Mouse (Mus musculus): ENCODE measurements around the gene Cd180. TPM values are rescaled to one million over a fixed set of nuclear protein-coding genes. Genes with fewer than 3 reads are reported as not detected.

Cd180 gene
- polyA plus RNA-seq, 1 experiment from 2014 or later, result 0.53 TPM

- H3K9me3 ChIP-seq, result no peaks in the 10 kb centered on the region
- 89% methylated on average over 6 of the region's 6 CpGs for WGBS
These were observed 3.9 kb upstream of the Cd180 start for GRCm38 (mm10) chr13:102689201-102690090.

GRCm38 (mm10) chr13:102690184-102690583 is 3.2 kb upstream of the Cd180 start:
- Histone ChIP-seq H3K36me3 (no peaks in the 10 kb centered on the region), H3K27ac (no peak overlapping the region), H3K9ac (no peak overlapping the region), H3K4me3 (no peak overlapping the region), H3K4me1 (no peaks in the 10 kb centered on the region), H3K9me3 (no peaks in the 10 kb centered on the region), H3K27me3 (replicated peaks) (no peaks in the 10 kb centered on the region), H3K4me2 (replicated peaks) (no peak overlapping the region)
- 93% methylated on average over 5 of the region's 5 CpGs for WGBS
- ATAC-seq (ENCODE audit: low FRiP score, low read depth), result no peak

More at GRCm38 (mm10) chr13:102689201-102690090, 3.9 kb upstream of the Cd180 start:
- Histone ChIP-seq H3K27ac (no peak overlapping the region), H3K4me3 (no peak overlapping the region), H3K4me2 (replicated peaks) (no peak overlapping the region), H3K4me1 (no peaks in the 10 kb centered on the region), H3K9ac (no peak overlapping the region), H3K27me3 (replicated peaks) (no peaks in the 10 kb centered on the region), H3K36me3 (no peaks in the 10 kb centered on the region)
- ATAC-seq (ENCODE audit: low FRiP score, low read depth), result no peak

GRCm38 (mm10) chr13:102691408-102692150 is 1.8 kb upstream of the Cd180 start:
- no peak overlapping the region for H3K9ac ChIP-seq
- H3K4me1 ChIP-seq, result no peaks in the 10 kb centered on the region
- no peak overlapping the region for H3K4me2 ChIP-seq (replicated peaks)
- no peak overlapping the region for H3K4me3 ChIP-seq
- no peak overlapping the region for H3K27ac ChIP-seq
- H3K9me3 ChIP-seq, result no peaks in the 10 kb centered on the region
- no peaks in the 10 kb centered on the region for H3K27me3 ChIP-seq (replicated peaks)
- 58% methylated on average over 11 of the region's 11 CpGs for WGBS
- ATAC-seq (ENCODE audit: low FRiP score, low read depth), result no peak
- no peaks in the 10 kb centered on the region for H3K36me3 ChIP-seq

GRCm38 (mm10) chr13:102694154-102694553 is 796 bp downstream of the Cd180 start:
- WGBS, result 91% methylated on average over 7 of the region's 7 CpGs
- ATAC-seq (ENCODE audit: low FRiP score, low read depth), result no peak
- peaks cover 9% of the 10 kb centered on the region for H3K4me1 ChIP-seq
- no peak overlapping the region for H3K27ac ChIP-seq
- no peak overlapping the region for H3K4me2 ChIP-seq (replicated peaks)
- H3K27me3 ChIP-seq (replicated peaks), result no peaks in the 10 kb centered on the region
- no peaks in the 10 kb centered on the region for H3K36me3 ChIP-seq
- no peak overlapping the region for H3K9ac ChIP-seq
- no peak overlapping the region for H3K4me3 ChIP-seq
- H3K9me3 ChIP-seq, result no peaks in the 10 kb centered on the region

GRCm38 (mm10) chr13:102695121-102695905 is 2.0 kb downstream of the Cd180 start:
- no peak overlapping the region for H3K9ac ChIP-seq
- H3K4me3 ChIP-seq, result no peak overlapping the region
- H3K27ac ChIP-seq, result no peak overlapping the region
- no peak overlapping the region for H3K4me2 ChIP-seq (replicated peaks)
- peaks cover 10% of the 10 kb centered on the region for H3K4me1 ChIP-seq
- no peak for ATAC-seq (ENCODE audit: low FRiP score, low read depth)
- no peaks in the 10 kb centered on the region for H3K27me3 ChIP-seq (replicated peaks)
- 84% methylated on average over 7 of the region's 7 CpGs for WGBS
- no peaks in the 10 kb centered on the region for H3K36me3 ChIP-seq
- H3K9me3 ChIP-seq, result no peaks in the 10 kb centered on the region

GRCm38 (mm10) chr13:102698335-102698734 is 5.0 kb downstream of the Cd180 start:
- no peak overlapping the region for H3K9ac ChIP-seq

GRCm38 (mm10) chr13:102698751-102699323 is 5.5 kb downstream of the Cd180 start:
- no peaks in the 10 kb centered on the region for H3K36me3 ChIP-seq
- no peaks in the 10 kb centered on the region for H3K27me3 ChIP-seq (replicated peaks)
- H3K4me3 ChIP-seq, result no peak overlapping the region
- H3K27ac ChIP-seq, result peak overlapping the region; percentile 26; the same call in 1 of the 2 replicates
- ATAC-seq (ENCODE audit: low FRiP score, low read depth), result peak; percentile 95
- H3K9me3 ChIP-seq, result no peaks in the 10 kb centered on the region
- no peak overlapping the region for H3K9ac ChIP-seq
- peaks cover 10% of the 10 kb centered on the region for H3K4me1 ChIP-seq
- WGBS, result 36% methylated on average over 14 of the region's 14 CpGs
- H3K4me2 ChIP-seq (replicated peaks), result peak overlapping the region; percentile 45

More at GRCm38 (mm10) chr13:102698335-102698734, 5.0 kb downstream of the Cd180 start:
- Histone ChIP-seq H3K9me3 (no peaks in the 10 kb centered on the region), H3K27me3 (replicated peaks) (no peaks in the 10 kb centered on the region), H3K4me1 (peaks cover 10% of the 10 kb centered on the region), H3K36me3 (no peaks in the 10 kb centered on the region), H3K4me2 (replicated peaks) (peak overlapping the region; percentile 45), H3K4me3 (no peak overlapping the region), H3K27ac (no peak overlapping the region)
- 25% methylated on average over 10 of the region's 10 CpGs for WGBS
- ATAC-seq (ENCODE audit: low FRiP score, low read depth), result no peak

GRCm38 (mm10) chr13:102700176-102700575 is 6.8 kb downstream of the Cd180 start:
- 89% methylated on average over 5 of the region's 5 CpGs for WGBS
- no peak overlapping the region for H3K9ac ChIP-seq
- no peak overlapping the region for H3K4me2 ChIP-seq (replicated peaks)
- no peak overlapping the region for H3K27ac ChIP-seq
- H3K4me3 ChIP-seq, result no peak overlapping the region
- no peaks in the 10 kb centered on the region for H3K9me3 ChIP-seq
- H3K36me3 ChIP-seq, result no peaks in the 10 kb centered on the region
- H3K4me1 ChIP-seq, result peaks cover 10% of the 10 kb centered on the region
- H3K27me3 ChIP-seq (replicated peaks), result no peaks in the 10 kb centered on the region
- no peak for ATAC-seq (ENCODE audit: low FRiP score, low read depth)

- no peak overlapping the region for H3K9ac ChIP-seq
- 94% methylated on average over 3 of the region's 3 CpGs for WGBS
- no peak overlapping the region for H3K4me2 ChIP-seq (replicated peaks)
- no peak overlapping the region for H3K27ac ChIP-seq
- no peak overlapping the region for H3K4me3 ChIP-seq
- no peaks in the 10 kb centered on the region for H3K36me3 ChIP-seq
- no peaks in the 10 kb centered on the region for H3K9me3 ChIP-seq
- H3K4me1 ChIP-seq, result peaks cover 10% of the 10 kb centered on the region
- no peaks in the 10 kb centered on the region for H3K27me3 ChIP-seq (replicated peaks)
- no peak for ATAC-seq (ENCODE audit: low FRiP score, low read depth)
These were observed 7.4 kb downstream of the Cd180 start for GRCm38 (mm10) chr13:102700744-102701143.

GRCm38 (mm10) chr13:102716973-102717372 is 23.6 kb downstream of the Cd180 start:
- no peak overlapping the region for H3K27ac ChIP-seq
- no peaks in the 10 kb centered on the region for H3K9me3 ChIP-seq
- H3K4me2 ChIP-seq (replicated peaks), result no peak overlapping the region
- no peaks in the 10 kb centered on the region for H3K36me3 ChIP-seq
- WGBS, result 66% methylated on average over 1 of the region's 1 CpGs
- H3K9ac ChIP-seq, result no peak overlapping the region
- H3K27me3 ChIP-seq (replicated peaks), result no peaks in the 10 kb centered on the region
- ATAC-seq (ENCODE audit: low FRiP score, low read depth), result no peak
- H3K4me1 ChIP-seq, result no peaks in the 10 kb centered on the region
- H3K4me3 ChIP-seq, result no peak overlapping the region

- H3K4me3 ChIP-seq, result no peak overlapping the region
- no peak overlapping the region for H3K27ac ChIP-seq
- H3K36me3 ChIP-seq, result no peaks in the 10 kb centered on the region
- ATAC-seq (ENCODE audit: low FRiP score, low read depth), result no peak
- H3K9ac ChIP-seq, result no peak overlapping the region
- no peak overlapping the region for H3K4me2 ChIP-seq (replicated peaks)
- H3K9me3 ChIP-seq, result no peaks in the 10 kb centered on the region
- no peaks in the 10 kb centered on the region for H3K4me1 ChIP-seq
- H3K27me3 ChIP-seq (replicated peaks), result no peaks in the 10 kb centered on the region
These were observed 32.1 kb downstream of the Cd180 start for GRCm38 (mm10) chr13:102725416-102725815.

Data from neural tube, embryonic 12.5 days (tissue).